Mouse (Mus musculus) erythroblast, embryonic 14.5 days (primary cell): ENCODE results near the gene Pdap1. TPM values are rescaled to one million over a fixed set of nuclear protein-coding genes. Genes with fewer than 3 reads are reported as not detected.
"Not testable (repeated sequence)": the region's sequence is repeated elsewhere in the genome, so short reads cannot be mapped to it uniquely, and the experiment has no call there.

Source experiments
- H3K27me3 ChIP-seq: 2 replicates; pipeline ENCODE4 v1.6.1; 2012; ENCODE audit warnings: inconsistent platforms; ENCODE audit not compliant: control insufficient read depth
- H3K36me3 ChIP-seq: 2 replicates; pipeline ENCODE4 v1.6.1; 2012; ENCODE audit warnings: mild to moderate bottlenecking, inconsistent platforms; ENCODE audit not compliant: control insufficient read depth
- H3K4me1 ChIP-seq: 2 replicates; pipeline ENCODE4 v1.6.1; 2012; ENCODE audit warnings: inconsistent platforms; ENCODE audit not compliant: control insufficient read depth
- H3K4me3 ChIP-seq: replicated peaks from 2 replicates; pipeline ENCODE3; 2012; ENCODE audit warnings: moderate library complexity, mild to moderate bottlenecking, inconsistent platforms
- H3K9me3 ChIP-seq: 2 replicates; pipeline ENCODE4 v1.6.1; 2012; ENCODE audit warnings: low read length, inconsistent platforms, mixed read lengths; ENCODE audit not compliant: control insufficient read depth
- GATA1 ChIP-seq: IDR thresholded peaks from 2 replicates; pipeline ENCODE4 v1.6.1; 2012; ENCODE audit warnings: low read length, inconsistent platforms, mixed read lengths
- TAL1 ChIP-seq: IDR thresholded peaks from 3 replicates; pipeline ENCODE4 v1.6.1; 2012; ENCODE audit warnings: low read length, inconsistent platforms, mixed read lengths
- polyA plus RNA-seq: library from polyadenylated mRNA; stranded (reverse); fragments of >175 nt; gene quantifications from 2 replicates; pipeline ENCODE4 v1.2.3, GENCODE M21; 2012

The Pdap1 gene
- polyA plus RNA-seq, 1 experiment = 23.4 TPM

DNA sequence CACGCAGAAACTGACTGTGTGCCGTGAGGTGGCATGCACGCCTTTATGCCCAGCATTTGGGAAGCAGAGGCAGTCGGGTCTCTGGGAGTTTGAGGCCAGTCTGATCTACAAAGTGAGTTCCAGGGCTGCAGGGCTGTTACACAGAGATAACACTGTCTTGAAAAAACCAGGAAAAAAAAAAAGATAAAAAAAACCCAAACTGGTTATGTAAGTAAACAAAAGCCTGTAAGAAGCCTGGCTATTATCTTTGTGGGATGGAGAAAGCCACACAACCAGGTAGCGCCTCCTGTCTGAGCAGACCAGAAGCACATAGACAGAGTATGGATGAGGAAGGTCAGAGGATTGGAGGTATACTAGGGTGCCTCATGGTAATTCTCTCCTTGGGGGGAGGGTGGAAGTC, 12.7 kb upstream of the Pdap1 start:
- Histone ChIP-seq H3K36me3 (peaks cover 93% of the 10 kb centered on the region), H3K27me3 (no peaks in the 10 kb centered on the region), H3K4me1 (peaks cover 59% of the 10 kb centered on the region), H3K4me3 (no peak overlapping the region), H3K9me3 (no peaks in the 10 kb centered on the region)
- TF ChIP-seq TAL1 (0 out of 3 replicates have a peak, but pooled peaks have one; percentile 7), GATA1 (no peak)

DNA sequence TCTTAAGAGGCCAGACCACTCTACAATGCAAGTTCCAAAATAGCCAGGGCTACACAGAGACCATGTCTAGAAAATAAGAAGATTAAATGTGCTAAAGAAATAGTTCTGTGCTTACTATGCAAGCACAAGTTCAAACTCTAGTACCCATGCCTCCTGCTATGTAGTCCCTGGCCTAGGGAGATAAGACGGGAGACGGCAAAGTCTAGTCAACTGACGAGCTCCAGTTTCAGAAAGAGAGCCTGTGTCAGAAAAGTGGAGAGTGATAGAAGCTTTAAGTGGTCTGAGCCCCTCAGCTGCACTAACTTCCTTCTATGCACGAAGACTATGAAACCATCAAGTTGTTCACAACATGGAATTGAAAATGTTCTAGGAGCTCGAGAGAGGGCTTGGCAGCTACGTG, 9.3 kb upstream of the Pdap1 start:
- H3K27me3 ChIP-seq = no peaks in the 10 kb centered on the region
- no peaks in the 10 kb centered on the region for H3K9me3 ChIP-seq
- TF ChIP-seq GATA1 = no peak
- TF ChIP-seq TAL1 = no peak
- H3K4me1 ChIP-seq = peaks cover 58% of the 10 kb centered on the region
- no peak overlapping the region for H3K4me3 ChIP-seq
- H3K36me3 ChIP-seq = peaks cover 99% of the 10 kb centered on the region

DNA sequence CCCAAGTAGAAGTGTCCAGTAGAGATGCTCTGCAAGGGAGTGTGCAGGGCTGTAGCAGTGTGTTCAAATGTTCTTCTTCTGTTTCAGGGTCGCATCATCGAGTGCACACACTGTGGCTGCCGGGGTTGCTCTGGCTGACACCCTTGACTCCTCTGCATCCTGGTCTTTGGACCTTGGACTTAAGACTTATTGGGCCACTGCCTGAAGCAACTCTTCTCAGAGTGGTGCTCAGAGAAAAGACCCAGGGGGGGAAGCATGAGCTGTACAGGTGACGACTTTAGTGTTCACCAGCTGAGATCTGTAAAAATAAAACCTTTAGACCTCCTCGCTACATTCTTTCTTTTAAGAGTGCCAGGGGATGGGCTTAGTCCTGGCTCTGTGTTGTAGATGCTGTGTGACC, 7.7 kb upstream of the Pdap1 start:
- H3K36me3 ChIP-seq = peaks cover 99% of the 10 kb centered on the region
- H3K9me3 ChIP-seq = no peaks in the 10 kb centered on the region
- no peak overlapping the region for H3K4me3 ChIP-seq
- no peak for TF ChIP-seq TAL1
- TF ChIP-seq GATA1 = no peak
- peaks cover 57% of the 10 kb centered on the region for H3K4me1 ChIP-seq
- no peaks in the 10 kb centered on the region for H3K27me3 ChIP-seq

DNA sequence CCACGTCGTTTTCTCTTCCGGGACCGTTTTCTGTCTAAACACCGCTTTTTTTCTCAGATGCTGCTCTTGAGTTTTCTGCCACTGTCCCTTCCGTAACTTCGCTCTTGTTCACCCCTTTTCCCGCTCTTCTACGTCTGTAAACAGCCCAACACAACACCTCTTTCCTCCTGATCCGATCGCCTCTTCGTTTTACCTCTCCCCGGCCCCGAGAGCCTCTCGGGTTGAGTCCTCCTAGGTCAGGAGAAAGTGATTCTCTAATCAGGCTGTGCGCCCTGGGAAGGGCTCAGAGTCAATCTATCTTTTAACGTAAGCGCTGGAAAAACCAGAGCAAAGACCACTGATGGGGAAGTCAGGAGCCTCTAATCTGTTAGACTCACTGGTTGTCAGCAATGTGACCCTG, 573 bp upstream of the Pdap1 start:
- H3K9me3 ChIP-seq = no peaks in the 10 kb centered on the region
- peaks cover 62% of the 10 kb centered on the region for H3K4me1 ChIP-seq
- peak overlapping the region; percentile 99 for H3K4me3 ChIP-seq
- H3K36me3 ChIP-seq = peaks cover 70% of the 10 kb centered on the region
- no peak for TF ChIP-seq TAL1
- no peak for TF ChIP-seq GATA1
- no peaks in the 10 kb centered on the region for H3K27me3 ChIP-seq

DNA sequence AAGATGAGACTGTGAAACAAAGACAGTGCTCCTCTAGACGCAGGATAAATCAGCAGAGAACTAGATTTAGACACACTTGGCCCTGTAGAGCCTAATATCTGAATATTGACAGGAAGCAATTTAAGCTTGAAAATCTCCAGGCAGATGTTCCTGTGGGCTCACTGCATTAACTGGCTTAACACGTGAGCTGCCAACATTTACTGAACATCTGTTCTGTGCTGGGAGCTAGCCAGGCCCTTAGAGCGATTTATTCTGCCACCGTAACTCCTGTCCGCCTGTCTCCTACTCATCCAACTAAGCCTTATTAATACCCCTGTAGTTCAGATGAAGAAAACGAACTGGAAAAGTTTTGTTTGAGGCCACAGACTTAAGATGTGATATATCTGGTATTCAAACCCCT, 1.2 kb downstream of the Pdap1 start:
- peak overlapping the region; percentile 99 for H3K4me3 ChIP-seq
- peaks cover 70% of the 10 kb centered on the region for H3K36me3 ChIP-seq
- no peak for TF ChIP-seq GATA1
- TF ChIP-seq TAL1 = no peak
- peaks cover 62% of the 10 kb centered on the region for H3K4me1 ChIP-seq
- H3K27me3 ChIP-seq = no peaks in the 10 kb centered on the region
- H3K9me3 ChIP-seq = no peaks in the 10 kb centered on the region

DNA sequence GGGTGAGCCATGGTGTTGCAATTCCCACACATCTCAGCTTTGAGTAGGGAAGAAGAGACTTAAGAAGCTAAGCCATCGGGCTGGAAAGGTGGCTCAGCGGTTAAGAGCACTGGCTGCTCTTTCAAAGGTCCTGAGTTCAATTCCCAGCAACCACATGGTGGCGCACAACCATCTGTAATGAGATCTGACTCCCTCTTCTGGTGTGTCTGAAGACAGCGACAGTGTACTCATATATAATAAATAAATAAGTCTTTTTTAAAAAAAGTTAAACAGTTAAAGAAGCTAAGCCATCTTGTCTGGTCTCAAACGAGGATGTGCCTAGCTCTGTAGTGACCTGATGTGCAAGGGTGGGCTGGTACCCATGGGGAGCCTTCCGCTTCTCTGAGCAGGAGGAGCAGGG, 6.8 kb downstream of the Pdap1 start:
- peaks cover 20% of the 10 kb centered on the region for H3K4me1 ChIP-seq
- H3K36me3 ChIP-seq = peaks cover 98% of the 10 kb centered on the region
- H3K9me3 ChIP-seq, H3K4me3 ChIP-seq, H3K27me3 ChIP-seq: not testable (repeated sequence)

DNA sequence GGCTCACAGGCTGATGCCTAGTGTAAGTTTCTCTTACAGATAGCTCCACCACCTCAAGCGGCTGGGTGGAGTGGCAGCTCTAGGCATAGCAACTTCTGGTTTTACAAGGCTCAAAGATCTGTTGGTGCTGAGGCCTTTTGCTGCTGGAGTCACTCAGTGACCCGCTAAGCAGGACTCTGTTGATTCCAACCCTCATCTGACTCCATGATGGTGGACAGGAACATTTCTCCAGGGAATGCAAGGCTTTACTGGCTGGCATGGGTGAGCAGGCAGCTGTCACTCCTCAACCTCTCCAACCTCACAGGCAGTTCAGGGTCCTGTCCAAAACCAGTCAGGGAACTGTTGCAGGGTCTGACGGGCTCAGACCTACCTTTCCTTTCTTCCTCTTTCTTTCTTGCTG, 9.0 kb downstream of the Pdap1 start:
- H3K4me3 ChIP-seq = no peak overlapping the region
- no peaks in the 10 kb centered on the region for H3K4me1 ChIP-seq
- no peak for TF ChIP-seq GATA1
- no peak for TF ChIP-seq TAL1
- H3K36me3 ChIP-seq = peaks cover 96% of the 10 kb centered on the region
- no peaks in the 10 kb centered on the region for H3K27me3 ChIP-seq
- peaks cover 2% of the 10 kb centered on the region; the same call in 1 of the 2 replicates for H3K9me3 ChIP-seq

DNA sequence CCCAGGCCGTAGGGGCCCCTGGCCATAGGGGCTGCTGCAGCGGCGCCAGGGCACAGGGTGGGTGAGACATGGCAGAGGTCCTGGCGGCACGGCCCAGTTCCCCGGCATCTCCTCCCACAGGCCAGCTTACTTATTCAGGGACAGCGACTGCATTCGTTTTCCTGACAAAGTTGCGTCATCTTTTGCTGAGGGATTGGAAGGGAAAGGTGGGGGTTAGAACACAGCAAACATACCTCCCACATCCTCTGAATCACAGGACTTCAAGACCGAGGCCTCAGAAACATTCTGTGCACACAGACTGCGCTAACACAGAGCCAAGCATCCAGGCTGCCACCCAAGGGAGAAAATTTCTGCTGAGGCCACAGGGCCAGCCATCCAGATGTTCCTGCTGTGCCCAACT, 9.8 kb downstream of the Pdap1 start:
- peaks cover 97% of the 10 kb centered on the region for H3K36me3 ChIP-seq
- H3K4me1 ChIP-seq = no peaks in the 10 kb centered on the region
- no peak overlapping the region for H3K4me3 ChIP-seq
- H3K9me3 ChIP-seq = peaks cover 2% of the 10 kb centered on the region; the same call in 1 of the 2 replicates
- H3K27me3 ChIP-seq = no peaks in the 10 kb centered on the region
- no peak for TF ChIP-seq TAL1
- TF ChIP-seq GATA1 = no peak

DNA sequence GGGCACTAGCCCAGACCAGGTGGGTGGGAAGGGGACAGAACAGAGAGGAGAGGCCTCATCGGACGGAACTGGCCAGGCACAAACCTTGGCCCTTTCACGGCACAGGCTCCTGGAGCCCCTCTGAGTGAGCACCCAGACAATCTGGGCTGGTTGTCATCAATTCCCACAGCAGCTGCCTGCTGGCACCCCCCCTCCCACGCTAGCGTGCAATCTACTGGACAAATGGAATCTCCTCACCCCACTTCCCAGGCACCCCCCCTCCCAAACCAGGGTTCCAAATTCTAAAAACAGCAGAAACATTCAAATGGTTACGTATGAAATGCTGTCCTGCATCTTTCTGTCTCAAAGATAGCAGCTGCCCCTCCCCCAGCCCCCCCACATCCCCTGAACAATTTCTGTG, 10.3 kb downstream of the Pdap1 start:
- not testable (repeated sequence) for H3K4me1 ChIP-seq, H3K4me3 ChIP-seq, H3K27me3 ChIP-seq, H3K9me3 ChIP-seq
- H3K36me3 ChIP-seq = peaks cover 97% of the 10 kb centered on the region

DNA sequence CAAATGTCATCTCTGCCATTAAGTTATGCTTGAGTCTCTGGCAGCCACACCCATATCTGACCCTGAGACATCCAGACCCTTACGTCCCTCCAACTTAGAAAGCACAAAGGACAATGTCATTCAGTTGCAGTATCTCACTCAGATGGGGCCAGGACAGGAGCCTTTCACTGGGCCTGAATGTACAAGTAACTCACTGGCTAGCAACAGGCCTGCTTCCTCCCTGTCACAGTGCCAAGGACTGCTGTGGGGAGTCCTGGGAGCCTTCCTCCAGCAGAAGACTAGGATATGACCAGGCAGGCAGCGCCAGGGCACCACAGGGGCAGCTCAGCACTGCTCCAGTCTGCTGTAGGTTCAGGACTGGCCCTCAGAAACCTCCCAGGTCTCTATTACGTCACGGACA, 10.9 kb downstream of the Pdap1 start:
- Histone ChIP-seq H3K27me3 (no peaks in the 10 kb centered on the region), H3K36me3 (peaks cover 97% of the 10 kb centered on the region), H3K4me3 (no peak overlapping the region), H3K4me1 (no peaks in the 10 kb centered on the region), H3K9me3 (peaks cover 2% of the 10 kb centered on the region; the same call in 1 of the 2 replicates)
- no peak for TF ChIP-seq TAL1
- no peak for TF ChIP-seq GATA1
